Mouse (Mus musculus) G1E (cell line): ENCODE results near the gene Ces3b. TPM values are rescaled to one million over a fixed set of nuclear protein-coding genes. Genes with fewer than 3 reads are reported as not detected.
"Not testable (repeated sequence)": the region's sequence is repeated elsewhere in the genome, so short reads cannot be mapped to it uniquely, and the experiment has no call there.

ENCODE experiments used
- ATAC-seq: 2 replicates; pipeline ENCODE4 v1.8.0; 2016; ENCODE audit warnings: mild to moderate bottlenecking; ENCODE audit not compliant: insufficient number of reproducible peaks, poor library complexity, low FRiP score, severe bottlenecking; ENCODE audit errors: extremely low read depth
- DNase-seq: peaks from one replicate; pipeline ENCODE4 v3.0.0; 2012; ENCODE audit warnings: low spot score
- H3K27me3 ChIP-seq: 2 replicates; pipeline ENCODE4 v1.6.1; 2012; ENCODE audit warnings: mild to moderate bottlenecking, low read length, inconsistent platforms; ENCODE audit not compliant: insufficient read depth
- H3K36me3 ChIP-seq: replicated peaks from 2 replicates; pipeline ENCODE3; 2012; ENCODE audit warnings: mild to moderate bottlenecking, inconsistent platforms
- H3K4me1 ChIP-seq: 2 replicates; pipeline ENCODE4 v1.6.1; 2012; ENCODE audit warnings: low read depth, low read length, inconsistent platforms, mixed read lengths; ENCODE audit not compliant: insufficient read depth
- H3K4me3 ChIP-seq: 2 replicates; pipeline ENCODE4 v1.5.1; 2012; ENCODE audit warnings: low read depth, mild to moderate bottlenecking, inconsistent platforms, low read length, moderate library complexity, mixed read lengths
- H3K9me3 ChIP-seq: replicated peaks from 2 replicates; pipeline ENCODE4 v1.6.1; 2012; ENCODE audit warnings: inconsistent platforms
- CTCF ChIP-seq: IDR thresholded peaks from 2 replicates; pipeline ENCODE4 v1.5.1; 2012; ENCODE audit warnings: low read depth, low read length, inconsistent platforms, mixed read lengths
- GATA1 ChIP-seq: IDR thresholded peaks from 2 replicates; pipeline ENCODE4 v1.6.1; 2012; ENCODE audit warnings: borderline replicate concordance, low read length, inconsistent platforms, mixed read lengths
- GATA2 ChIP-seq: IDR thresholded peaks from 2 replicates; pipeline ENCODE4 v1.6.1; 2012; ENCODE audit warnings: low read depth, low read length, inconsistent platforms, borderline replicate concordance
- POLR2AphosphoS5 ChIP-seq: IDR thresholded peaks from 2 replicates; pipeline ENCODE4 v1.6.1; 2012; ENCODE audit warnings: low read depth, low read length, inconsistent platforms; ENCODE audit not compliant: insufficient replicate concordance
- TAL1 ChIP-seq: conservative IDR thresholded peaks from 2 replicates; pipeline ENCODE4 v1.6.1; 2012; ENCODE audit warnings: low read depth, low read length, inconsistent platforms, mixed read lengths
- polyA plus RNA-seq: library from polyadenylated mRNA; stranded (reverse); fragments of >175 nt; gene quantifications from 2 replicates; pipeline ENCODE4 v1.2.3, GENCODE M21; 2012
- total RNA-seq, 2 experiments: library from RNA; stranded (forward) in 1 of 2; stranded (reverse) in 1 of 2; fragments of 200-1000 nt in 1 of 2; fragments of >200 nt in 1 of 2; fragmentation: Nextera tagmentation in 1 of 2; gene quantifications; 2 replicates each; pipeline ENCODE4 v1.2.3; 2014 to 2017

Gene Ces3b
- total and polyA plus RNA-seq, 3 experiments: 0.22 TPM; not detected in 2

GRCm38 (mm10) chr8:105080814-105081336, 2.7 kb upstream of the Ces3b start:
- no peaks in the 10 kb centered on the region for H3K4me1 ChIP-seq
- TF ChIP-seq POLR2AphosphoS5 (no peak), TAL1 (no peak), GATA2 (no peak), GATA1 (no peak), CTCF (no peak)
- H3K36me3 ChIP-seq: no peaks in the 10 kb centered on the region
- peaks cover 9% of the 10 kb centered on the region; the same call in 1 of the 2 replicates for H3K27me3 ChIP-seq
- ATAC-seq: no peak
- no peak overlapping the region for H3K4me3 ChIP-seq
- H3K9me3 ChIP-seq: no peaks in the 10 kb centered on the region
- no peak for DNase-seq

GRCm38 (mm10) chr8:105088166-105088565, 4.6 kb downstream of the Ces3b start:
- H3K4me1 ChIP-seq, H3K27me3 ChIP-seq, H3K4me3 ChIP-seq, H3K9me3 ChIP-seq, DNase-seq, ATAC-seq, H3K36me3 ChIP-seq: not testable (repeated sequence)

DNA sequence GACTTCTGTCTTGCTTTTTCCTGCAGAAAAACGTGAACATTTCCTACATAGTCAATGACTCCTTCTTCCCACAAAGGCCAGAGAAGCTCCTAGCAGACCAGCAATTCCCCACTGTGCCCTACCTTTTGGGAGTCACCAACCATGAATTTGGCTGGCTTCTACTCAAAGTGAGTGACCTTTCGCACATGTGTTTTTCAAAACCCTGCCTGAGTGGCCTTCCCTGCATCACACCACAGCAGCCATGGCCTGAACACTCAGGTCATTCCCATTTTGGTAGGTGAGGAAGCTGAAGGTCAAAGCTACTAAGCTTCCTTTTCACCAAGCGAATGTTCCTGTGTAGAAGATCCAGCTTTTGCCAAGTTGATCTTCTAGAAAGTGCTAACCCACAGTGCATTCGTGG, 5.0 kb downstream of the Ces3b start:
- H3K36me3 ChIP-seq: no peaks in the 10 kb centered on the region
- peaks cover 6% of the 10 kb centered on the region for H3K27me3 ChIP-seq
- DNase-seq: no peak
- no peaks in the 10 kb centered on the region for H3K4me1 ChIP-seq
- H3K9me3 ChIP-seq: no peaks in the 10 kb centered on the region
- no peak for TF ChIP-seq GATA2
- no peak for ATAC-seq
- H3K4me3 ChIP-seq: no peak overlapping the region

DNA sequence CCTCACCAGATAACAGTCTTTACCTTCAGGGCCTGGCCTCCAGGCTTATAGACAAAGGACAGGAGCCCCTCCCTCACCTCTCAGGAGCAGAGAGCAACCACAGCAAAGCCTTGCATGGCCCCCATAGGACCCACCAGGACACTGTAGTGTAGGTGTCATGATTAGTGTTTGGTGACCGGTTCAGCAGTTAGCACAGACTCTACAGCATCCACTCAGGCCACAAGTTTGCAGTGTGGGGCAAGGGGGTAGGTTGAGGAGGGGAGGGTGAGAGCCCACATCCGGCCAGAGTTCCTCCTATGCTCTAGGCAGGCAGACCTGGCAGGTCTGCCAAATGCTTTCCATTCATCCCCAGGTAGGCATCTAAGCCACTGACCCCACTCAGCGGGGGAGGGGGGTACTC, 10.4 kb downstream of the Ces3b start:
- peaks cover 2% of the 10 kb centered on the region; the same call in 1 of the 2 replicates for H3K27me3 ChIP-seq
- TF ChIP-seq POLR2AphosphoS5: no peak
- no peak for TF ChIP-seq CTCF
- TF ChIP-seq TAL1: no peak
- no peak for TF ChIP-seq GATA2
- TF ChIP-seq GATA1: no peak
- DNase-seq (no peak), ATAC-seq (no peak)
- no peaks in the 10 kb centered on the region for H3K4me1 ChIP-seq
- H3K36me3 ChIP-seq: no peaks in the 10 kb centered on the region
- H3K9me3 ChIP-seq: no peaks in the 10 kb centered on the region
- no peak overlapping the region for H3K4me3 ChIP-seq

GRCm38 (mm10) chr8:105102101-105102785, 18.7 kb downstream of the Ces3b start:
- DNase-seq, ATAC-seq: not testable (repeated sequence)

GRCm38 (mm10) chr8:105103701-105104100, 20.1 kb downstream of the Ces3b start:
- H3K4me1 ChIP-seq, H3K27me3 ChIP-seq, DNase-seq, H3K9me3 ChIP-seq, H3K36me3 ChIP-seq, ATAC-seq, H3K4me3 ChIP-seq: not testable (repeated sequence)

More at GRCm38 (mm10) chr8:105102101-105102785, 18.7 kb downstream of the Ces3b start:
- not testable (repeated sequence) for H3K27me3 ChIP-seq, H3K36me3 ChIP-seq, H3K4me3 ChIP-seq, H3K4me1 ChIP-seq, H3K9me3 ChIP-seq

DNA sequence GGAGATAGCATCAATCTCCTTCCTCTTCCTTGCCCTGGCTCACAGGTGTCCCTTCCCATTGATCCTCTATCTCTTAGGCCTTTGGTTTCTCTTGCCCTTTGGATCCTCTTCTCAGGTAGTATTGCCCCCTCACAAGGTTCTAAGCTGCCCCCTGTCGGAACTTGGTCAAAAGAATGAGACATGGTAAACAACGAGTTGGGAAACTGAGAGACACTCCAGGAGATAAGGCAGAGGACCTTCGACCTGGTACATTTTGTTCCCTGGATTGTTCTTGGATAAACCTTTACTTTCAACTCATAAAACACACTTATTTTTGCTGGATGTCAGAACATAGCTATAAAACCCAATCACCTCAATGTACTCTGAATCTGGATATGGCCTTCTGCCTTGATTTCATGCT, 20.7 kb downstream of the Ces3b start:
- no peaks in the 10 kb centered on the region for H3K4me1 ChIP-seq
- H3K27me3 ChIP-seq: peaks cover 9% of the 10 kb centered on the region
- no peak overlapping the region for H3K4me3 ChIP-seq
- no peaks in the 10 kb centered on the region for H3K36me3 ChIP-seq
- no peaks in the 10 kb centered on the region for H3K9me3 ChIP-seq
- ATAC-seq (no peak), DNase-seq (no peak)
- TF ChIP-seq TAL1: no peak
- TF ChIP-seq GATA1: no peak
- no peak for TF ChIP-seq GATA2
- TF ChIP-seq POLR2AphosphoS5: no peak
- TF ChIP-seq CTCF: no peak
